Mouse (Mus musculus) heart, embryonic 16.5 days (tissue): Measurements from ENCODE around the gene Bbs5. TPM values are rescaled to one million over a fixed set of nuclear protein-coding genes. Genes with fewer than 3 reads are reported as not detected.

ENCODE experiments used
- ATAC-seq: fragments of 200-750 bp; cut with Nextera tagmentation; replicated peaks from 2 replicates; pipeline ENCODE4 v1.8.0; 2017; ENCODE audit warnings: moderate number of reproducible peaks; ENCODE audit not compliant: insufficient read depth, low FRiP score; ENCODE audit errors: extremely low read depth
- H3K27ac ChIP-seq: fragments of 300-500 bp; sonication (generic); 2 replicates; pipeline ENCODE4 v1.5.1; 2014; ENCODE audit warnings: mild to moderate bottlenecking, low read length, control low read depth, moderate library complexity
- H3K27me3 ChIP-seq: fragments of 300-500 bp; sonication (generic); 2 replicates; pipeline ENCODE4 v1.6.1; 2014; ENCODE audit warnings: low read length, mixed read lengths; ENCODE audit not compliant: control insufficient read depth, insufficient read depth
- H3K36me3 ChIP-seq: fragments of 300-500 bp; sonication (generic); 2 replicates; pipeline ENCODE4 v1.6.1; 2014; ENCODE audit not compliant: control insufficient read depth, insufficient read depth
- H3K4me1 ChIP-seq: fragments of 300-500 bp; sonication (generic); 2 replicates; pipeline ENCODE4 v1.6.1; 2014; ENCODE audit warnings: low read length, mixed read lengths; ENCODE audit not compliant: control insufficient read depth, insufficient read depth
- H3K4me2 ChIP-seq: fragments of 300-500 bp; sonication (generic); 2 replicates; pipeline ENCODE4 v1.6.1; 2014; ENCODE audit warnings: low read depth, mild to moderate bottlenecking, control low read depth, low read length
- H3K4me3 ChIP-seq: fragments of 300-500 bp; sonication (generic); 2 replicates; pipeline ENCODE4 v1.5.1; 2014; ENCODE audit warnings: mild to moderate bottlenecking, control low read depth, low read length
- H3K9ac ChIP-seq: fragments of 300-500 bp; sonication (generic); 2 replicates; pipeline ENCODE4 v1.6.1; 2014; ENCODE audit warnings: low read length, control low read depth
- H3K9me3 ChIP-seq: fragments of 300-500 bp; sonication (generic); replicated peaks from 2 replicates; pipeline ENCODE4 v1.6.1; 2016; ENCODE audit warnings: low read length; ENCODE audit not compliant: control insufficient read depth
- WGBS: fragments of 180-500 bp; shearing (Covaris S2); extraction: QIAGEN DNeasy Blood & Tissue Kit; methylation state at CpG from one replicate; pipeline ENCODE4 v1.1.7; 2014; 5-methylcytosine and 5-hydroxymethylcytosine counted together
- polyA plus RNA-seq: library from polyadenylated mRNA; unstranded; fragments of >200 nt; fragmentation: Nextera tagmentation; extraction: Ambion mirVana; gene quantifications from 2 replicates; pipeline ENCODE4 v1.2.1, GENCODE M21; 2015

Gene Bbs5
- polyA plus RNA-seq, 1 experiment from 2014 or later, result 12.5 TPM

GRCm38 (mm10) chr2:69712981-69713625 lies 66.1 kb downstream of the Bbs5 start, which contains the start of gene Fastkd1:
Fastkd1 (minus strand) TSS chr2:69713516.
- Histone ChIP-seq H3K9me3 (no peaks in the 10 kb centered on the region), H3K4me3 (peak within 1 kb of the TSS; percentile 96), H3K27ac (peak within 1 kb of the TSS; percentile 97), H3K36me3 (peaks cover 10% of the 10 kb centered on the region; the same call in 1 of the 2 replicates), H3K9ac (peak within 1 kb of the TSS; percentile 93), H3K27me3 (no peaks in the 10 kb centered on the region), H3K4me1 (peaks cover 2% of the 10 kb centered on the region), H3K4me2 (peak within 1 kb of the TSS; percentile 73)
- peak; percentile 96 for ATAC-seq
- WGBS, result under 1% methylated on average over 39 of the region's 39 CpGs

GRCm38 (mm10) chr2:69713626-69714014 lies 66.6 kb downstream of the Bbs5 start:
- Histone ChIP-seq H3K9me3 (no peaks in the 10 kb centered on the region), H3K4me1 (peaks cover 2% of the 10 kb centered on the region), H3K4me2 (peak overlapping the region; percentile 73), H3K27ac (no peak overlapping the region), H3K4me3 (peak overlapping the region; percentile 96), H3K27me3 (no peaks in the 10 kb centered on the region), H3K36me3 (peaks cover 7% of the 10 kb centered on the region; the same call in 1 of the 2 replicates), H3K9ac (no peak overlapping the region)
- ATAC-seq, result no peak
- WGBS, result 24% methylated on average over 4 of the region's 4 CpGs

GRCm38 (mm10) chr2:69714126-69714525 lies 67.2 kb downstream of the Bbs5 start:
- no peak overlapping the region for H3K9ac ChIP-seq
- peaks cover 2% of the 10 kb centered on the region for H3K4me1 ChIP-seq
- H3K4me3 ChIP-seq, result no peak overlapping the region
- 71% methylated on average over 5 of the region's 5 CpGs for WGBS
- H3K27ac ChIP-seq, result no peak overlapping the region
- H3K4me2 ChIP-seq, result no peak overlapping the region
- peaks cover 7% of the 10 kb centered on the region; the same call in 1 of the 2 replicates for H3K36me3 ChIP-seq
- ATAC-seq, result no peak
- H3K9me3 ChIP-seq, result no peaks in the 10 kb centered on the region
- H3K27me3 ChIP-seq, result no peaks in the 10 kb centered on the region

- H3K4me3 ChIP-seq, result no peak overlapping the region
- H3K4me1 ChIP-seq, result peaks cover 2% of the 10 kb centered on the region
- H3K9ac ChIP-seq, result no peak overlapping the region
- no peaks in the 10 kb centered on the region; the same call in 1 of the 2 replicates for H3K27me3 ChIP-seq
- WGBS, result 69% methylated on average over 3 of the region's 3 CpGs
- H3K9me3 ChIP-seq, result no peaks in the 10 kb centered on the region
- H3K36me3 ChIP-seq, result no peaks in the 10 kb centered on the region
- no peak overlapping the region for H3K27ac ChIP-seq
- ATAC-seq, result no peak
- H3K4me2 ChIP-seq, result no peak overlapping the region
These were observed 69.5 kb downstream of the Bbs5 start for GRCm38 (mm10) chr2:69716483-69716882.

Other genes starting within 250 kb of the Bbs5 start
- gene Lrp2, start 61.1 kb upstream of the Bbs5 start, polyA plus RNA-seq, result 0.21 and 0.35 TPM in 2 replicates
- 19.3 and 29.1 TPM in 2 replicates for gene Klhl41, start 22.9 kb downstream of the Bbs5 start, polyA plus RNA-seq
- 21.2 and 21.5 TPM in 2 replicates for gene Fastkd1, start 66.3 kb downstream of the Bbs5 start, polyA plus RNA-seq
- 85.0 and 93.8 TPM in 2 replicates for gene Ppig, start 75.4 kb downstream of the Bbs5 start, polyA plus RNA-seq
- gene Ccdc173, start 142.4 kb downstream of the Bbs5 start, polyA plus RNA-seq, result 1.3 and 1.8 TPM in 2 replicates
- 20.4 and 22.4 TPM in 2 replicates for gene Phospho2, start 142.5 kb downstream of the Bbs5 start, polyA plus RNA-seq
- gene Klhl23, start 174.8 kb downstream of the Bbs5 start, polyA plus RNA-seq, result 57.5 and 57.6 TPM in 2 replicates
- gene Ssb, start 214.4 kb downstream of the Bbs5 start, polyA plus RNA-seq, result 177 and 193 TPM in 2 replicates
- gene Mettl5, start 238.4 kb downstream of the Bbs5 start, polyA plus RNA-seq, result 34.0 and 40.7 TPM in 2 replicates